Mouse (Mus musculus) 3T3-L1 (cell line): ENCODE data around the gene Fkbp5.
A peak's percentile ranks its signal among the peaks of the same experiment; 100 is the strongest.
"Not testable (repeated sequence)": the region's sequence is repeated elsewhere in the genome, so short reads cannot be mapped to it uniquely, and the experiment has no call there.

Experiments used
- DNase-seq: peaks from one replicate; pipeline ENCODE4 v3.0.0-alpha.2; 2015; ENCODE audit warnings: low read depth, low spot score

Gene Fkbp5

DNA sequence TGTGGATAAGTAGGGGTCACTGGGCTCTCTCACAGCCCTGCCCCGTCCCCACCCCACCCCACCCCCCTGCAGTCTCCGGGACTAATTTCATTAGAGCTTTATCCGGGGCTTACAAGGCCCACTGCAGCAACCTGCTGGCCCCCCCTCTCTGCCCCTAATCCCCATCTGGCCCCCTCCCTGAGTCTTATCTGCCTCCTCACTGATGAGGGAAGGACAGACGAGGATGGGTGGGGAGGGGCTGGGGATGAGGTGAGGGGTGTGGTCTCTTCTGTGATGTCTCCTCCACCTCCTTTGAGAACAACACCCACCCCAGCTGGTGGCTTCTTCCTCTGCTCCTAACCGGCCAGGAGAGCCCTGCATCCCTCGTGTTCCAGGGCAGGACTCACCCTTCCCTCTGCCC, 137.1 kb downstream of the Fkbp5 start:
- no peak for DNase-seq

DNA sequence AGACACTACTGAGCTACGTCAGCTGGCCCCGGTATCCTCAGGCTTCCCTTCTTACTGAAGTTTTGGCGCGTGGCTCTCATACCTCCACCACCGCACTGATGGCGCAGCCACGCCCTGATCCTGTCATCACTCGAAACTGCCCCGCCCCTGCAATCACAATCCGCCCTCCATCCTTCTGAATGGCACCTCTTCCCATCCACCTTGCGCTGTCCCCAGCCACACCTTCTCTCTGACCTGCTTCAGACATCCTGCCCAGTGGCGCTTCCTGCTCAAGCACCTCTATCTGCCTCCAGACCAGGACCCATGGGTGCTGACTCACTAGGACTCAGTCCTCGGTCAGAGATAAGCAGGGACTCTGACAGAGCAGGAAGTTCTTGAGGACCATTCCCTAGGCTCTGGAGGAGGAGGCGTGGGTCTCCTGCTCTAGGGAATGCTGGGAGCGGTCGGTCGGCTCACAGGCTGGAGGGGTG, 141.7 kb downstream of the Fkbp5 start:
- no peak for DNase-seq

DNA sequence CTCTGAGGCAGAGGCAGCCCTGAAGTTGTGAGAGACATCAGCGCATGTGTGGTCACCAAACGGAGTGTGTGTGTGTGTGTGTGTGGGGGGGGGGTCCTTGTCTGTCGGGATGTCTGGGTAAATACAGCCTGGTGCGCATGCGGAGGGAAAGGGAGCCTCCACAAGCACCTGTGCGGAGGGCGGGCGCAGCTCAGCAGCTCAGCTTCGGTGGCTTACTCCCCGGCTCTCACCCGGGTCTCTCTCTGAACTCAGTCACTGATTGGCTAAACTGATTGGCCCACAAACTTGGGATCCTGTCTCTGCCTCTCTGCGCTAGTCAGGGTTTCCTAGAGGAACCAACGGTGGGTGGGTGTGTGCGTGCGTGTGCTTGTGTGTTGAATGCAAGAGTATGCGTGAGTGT, 142.8 kb downstream of the Fkbp5 start:
- DNase-seq, result no peak

DNA sequence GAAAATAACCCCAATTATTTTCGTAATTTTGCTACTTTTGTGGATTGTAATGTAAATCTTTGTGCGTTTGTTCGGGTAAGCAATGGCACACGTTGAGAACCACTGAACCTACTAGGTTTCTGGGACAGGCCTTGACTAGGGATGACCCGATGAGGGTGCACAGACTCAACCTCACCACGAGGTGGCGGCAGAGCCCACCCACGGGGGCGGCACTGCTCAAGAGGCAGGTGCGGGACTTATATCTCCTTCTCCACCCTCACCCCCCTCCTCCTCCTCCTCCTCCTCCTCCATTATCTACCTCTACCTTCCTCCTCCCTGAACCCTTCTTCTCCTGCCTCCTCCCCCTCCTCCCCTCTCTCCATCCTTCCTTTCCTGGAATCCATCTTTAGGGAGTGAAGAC, 143.5 kb downstream of the Fkbp5 start:
- DNase-seq, result peak; percentile 72

DNA sequence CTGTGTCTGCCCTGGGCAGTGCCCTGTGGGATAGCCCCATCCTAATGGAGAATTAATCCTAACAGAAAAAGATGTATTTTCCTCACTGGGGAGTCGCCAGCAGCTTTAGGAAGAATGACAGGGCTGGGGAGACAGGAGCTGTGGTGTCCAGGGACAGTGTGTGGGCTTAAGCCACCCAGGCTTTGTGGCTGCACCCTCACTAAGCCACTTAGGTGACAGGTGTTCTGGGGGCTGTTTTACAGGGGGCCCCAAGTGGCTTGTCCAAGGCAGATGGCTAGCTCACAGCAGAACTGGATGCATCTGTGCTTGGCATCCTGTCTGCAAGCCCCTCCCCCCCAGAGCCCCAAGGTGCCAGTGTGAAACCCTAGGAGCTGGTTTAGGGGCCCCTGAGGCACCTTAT, 145.4 kb downstream of the Fkbp5 start:
- no peak for DNase-seq

DNA sequence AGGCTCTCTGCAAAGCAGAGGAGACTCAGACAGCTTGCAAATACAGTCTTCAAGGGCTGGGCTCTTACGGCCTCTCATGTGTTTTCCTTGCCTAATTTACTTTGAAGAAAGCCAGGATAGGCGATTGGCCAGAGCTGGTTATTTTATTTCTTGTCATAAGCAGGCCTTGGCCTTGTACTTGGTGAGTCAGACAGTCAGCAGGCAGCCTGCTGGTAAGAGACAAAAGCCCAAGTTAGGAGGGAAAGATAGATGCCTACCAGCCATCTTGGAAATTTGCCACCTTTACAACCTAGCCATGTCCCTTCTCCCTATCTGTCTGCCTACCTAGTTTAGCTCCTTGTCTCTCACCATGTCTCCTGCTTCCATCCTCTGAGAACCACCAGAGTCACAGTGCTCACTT, 146.0 kb downstream of the Fkbp5 start:
- peak; percentile 79 for DNase-seq

DNA sequence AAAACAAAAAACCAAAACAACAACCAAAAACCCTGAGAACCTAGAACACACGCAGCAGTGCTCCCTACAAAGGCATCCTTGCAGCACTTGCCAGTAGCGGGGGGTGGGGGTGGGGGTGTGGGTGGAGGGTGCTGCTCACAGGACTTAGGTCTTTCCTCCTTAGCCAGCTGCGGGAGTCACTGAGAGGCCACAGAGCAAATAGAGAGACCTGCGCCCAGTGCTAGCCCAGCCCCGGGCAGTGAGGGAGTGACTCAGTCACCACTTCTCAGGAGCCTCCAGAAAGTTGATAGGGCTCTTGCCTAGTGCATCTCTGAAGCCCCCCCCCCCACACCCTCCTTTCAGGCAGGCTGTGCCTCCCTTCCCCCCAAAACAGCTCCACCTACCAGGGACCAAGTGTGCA, 148.3 kb downstream of the Fkbp5 start:
- no peak for DNase-seq

DNA sequence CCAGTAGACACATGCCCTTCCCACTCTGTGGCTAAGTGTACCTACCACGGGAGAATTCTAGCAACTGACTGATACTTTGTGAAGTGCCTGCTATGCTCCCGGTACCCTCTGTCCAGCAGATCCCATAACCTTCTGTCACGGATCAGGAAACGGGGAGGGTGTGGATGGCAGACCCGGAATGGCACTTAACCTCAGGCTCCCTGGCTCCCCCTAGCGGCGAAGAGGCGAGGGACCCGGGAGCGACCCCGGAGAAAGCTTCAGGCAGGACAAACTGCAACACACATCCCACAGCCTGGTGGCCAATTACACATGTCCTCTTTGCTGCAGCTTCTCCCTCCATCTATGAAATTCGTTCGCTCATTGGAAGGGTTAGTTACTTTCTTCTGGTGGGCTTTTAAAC, 148.9 kb downstream of the Fkbp5 start:
- DNase-seq, result peak; percentile 75

DNA sequence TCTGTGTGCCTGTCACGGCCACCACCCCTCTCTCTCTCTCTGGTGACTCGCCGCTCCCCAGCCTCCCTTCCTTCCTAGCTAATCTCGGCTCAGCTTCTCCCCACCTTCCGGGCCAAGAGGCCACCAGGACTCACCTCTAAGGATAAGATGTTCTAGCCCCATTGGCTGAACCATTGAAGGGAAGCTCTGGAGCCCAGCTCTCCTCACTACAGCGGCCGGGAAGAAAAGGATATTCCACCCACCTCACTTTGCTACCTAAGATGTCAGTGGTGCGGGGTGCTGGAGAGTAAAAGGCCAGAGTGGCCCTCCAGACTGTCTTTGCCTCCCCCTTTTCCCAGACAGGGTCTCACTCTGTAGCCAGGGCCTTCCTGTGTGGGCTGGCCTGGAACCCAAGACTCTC, 152.2 kb downstream of the Fkbp5 start, which contains the start of gene Tulp1:
Tulp1 (minus strand) TSS at position 101 of the 400 bp plus-strand sequence.
- DNase-seq, result no peak

DNA sequence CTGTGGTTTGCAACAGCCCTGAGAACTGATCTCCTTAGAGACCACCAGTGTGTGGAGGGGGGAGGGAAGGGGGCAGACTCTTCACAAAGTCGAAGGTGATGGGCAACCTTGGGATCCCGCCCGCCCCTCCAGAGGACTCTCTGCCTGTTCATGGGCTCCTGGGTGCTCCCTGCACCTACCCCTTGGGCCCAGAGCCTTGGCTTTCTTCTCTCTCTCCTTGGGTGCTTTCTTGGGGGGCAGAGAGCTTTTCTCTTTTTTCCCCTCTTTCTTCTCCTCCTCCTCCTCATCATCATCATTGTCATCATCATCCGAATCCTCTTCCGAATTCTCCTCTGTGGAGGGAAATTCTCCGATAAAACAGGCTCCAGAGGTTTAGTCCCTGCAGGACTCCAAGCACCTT, 153.8 kb downstream of the Fkbp5 start:
- no peak for DNase-seq

DNA sequence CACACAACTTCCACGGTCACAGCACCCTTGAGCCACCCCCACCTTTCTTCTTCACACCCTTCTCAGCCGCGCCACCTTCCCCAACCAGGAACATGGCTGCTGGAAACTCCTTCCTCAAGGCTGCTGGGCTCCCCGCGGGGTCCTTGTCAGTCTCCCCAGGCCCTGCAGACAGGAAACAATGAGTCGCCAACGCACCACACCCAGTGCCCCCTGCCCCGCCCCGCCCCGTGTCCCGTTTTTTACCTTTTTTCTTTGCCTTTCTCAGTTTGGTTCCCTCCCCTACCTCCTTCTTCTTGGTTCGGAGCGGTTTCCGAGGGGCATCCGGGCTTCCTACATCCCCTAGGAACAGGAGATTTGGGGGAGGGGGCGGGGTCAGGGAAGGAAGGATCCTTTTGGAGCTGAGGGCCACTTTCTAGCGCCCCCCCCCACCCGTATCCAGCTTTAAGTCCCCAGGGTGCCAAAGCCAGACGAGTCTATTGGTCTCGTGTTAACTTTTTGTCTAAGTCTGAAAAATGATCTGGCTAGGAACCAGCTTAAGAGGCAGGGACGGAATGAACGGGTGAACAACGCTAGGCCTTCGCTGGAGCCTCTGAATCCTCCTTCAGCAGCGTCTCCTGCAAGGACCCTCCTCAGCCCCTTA, 154.6 kb downstream of the Fkbp5 start:
- no peak for DNase-seq

DNA sequence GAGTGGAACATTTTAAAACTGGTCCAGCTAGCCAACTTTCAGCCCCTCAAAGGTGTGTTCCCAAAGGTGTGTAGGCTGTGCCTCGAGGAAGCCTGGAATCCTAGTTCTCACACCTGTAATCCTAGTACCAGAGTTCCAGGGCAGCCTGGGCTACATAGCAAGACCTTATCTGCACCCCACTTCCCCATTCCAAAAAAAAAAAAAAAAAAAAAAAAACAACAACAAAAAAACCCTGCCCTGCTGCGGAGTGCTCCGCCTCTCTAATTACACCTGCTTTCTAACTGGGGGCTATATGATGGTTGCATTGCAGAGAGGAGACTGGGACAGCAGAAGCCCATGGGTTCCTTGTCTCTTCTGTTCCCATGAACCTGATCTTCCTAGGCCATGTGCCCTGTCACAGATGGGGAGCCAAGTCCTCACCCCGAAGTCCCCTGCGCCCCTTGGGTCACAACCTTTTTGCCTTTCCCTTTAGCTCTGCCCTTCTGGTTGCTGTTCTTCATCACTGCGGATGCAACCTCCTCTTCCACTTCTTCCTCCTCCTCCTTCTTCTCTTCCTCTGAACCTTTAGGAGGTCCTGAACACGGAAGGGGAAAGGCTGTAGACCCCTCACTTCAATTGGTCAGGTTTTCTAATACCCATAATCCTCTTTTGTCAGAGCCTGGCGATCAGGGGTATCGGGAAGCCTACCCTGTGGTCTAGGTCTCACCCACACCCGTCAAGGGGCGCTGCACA, 155.2 kb downstream of the Fkbp5 start:
- no peak for DNase-seq

DNA sequence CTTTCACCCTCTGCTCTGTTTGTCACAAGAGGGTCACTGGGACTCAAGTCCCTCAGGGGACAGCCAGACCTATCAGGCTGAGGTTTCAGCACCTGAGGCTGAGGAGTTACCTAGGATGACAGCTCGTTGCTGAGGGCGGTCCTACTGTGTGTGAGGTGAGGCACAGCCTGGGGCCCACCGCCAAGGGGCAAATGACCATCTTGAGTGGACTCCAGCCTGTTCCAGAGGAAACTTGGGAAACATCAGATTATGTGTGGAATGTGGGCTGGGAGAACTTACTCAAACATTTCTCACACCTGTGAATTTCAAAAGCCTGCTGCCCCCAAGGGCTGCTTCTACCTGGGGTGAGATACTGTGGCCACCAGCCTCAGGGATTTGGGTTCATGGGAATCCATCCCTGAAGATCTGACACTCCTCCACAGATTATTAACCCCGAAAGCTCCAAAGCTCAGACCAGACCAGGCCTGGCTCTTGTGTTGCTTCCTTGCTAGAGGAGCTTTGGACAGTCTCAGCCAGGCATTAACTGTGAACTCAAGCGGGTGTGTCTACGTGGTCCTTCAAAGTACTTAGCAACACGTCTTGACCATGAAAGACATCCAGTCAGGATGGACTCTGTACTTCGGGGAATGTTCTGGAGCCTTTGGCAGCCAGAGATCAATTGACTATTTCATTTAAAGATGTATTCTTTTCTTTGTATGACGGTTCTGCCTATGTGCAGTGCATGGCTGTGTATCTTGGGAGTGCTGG, 156.6 kb downstream of the Fkbp5 start:
- no peak for DNase-seq

DNA sequence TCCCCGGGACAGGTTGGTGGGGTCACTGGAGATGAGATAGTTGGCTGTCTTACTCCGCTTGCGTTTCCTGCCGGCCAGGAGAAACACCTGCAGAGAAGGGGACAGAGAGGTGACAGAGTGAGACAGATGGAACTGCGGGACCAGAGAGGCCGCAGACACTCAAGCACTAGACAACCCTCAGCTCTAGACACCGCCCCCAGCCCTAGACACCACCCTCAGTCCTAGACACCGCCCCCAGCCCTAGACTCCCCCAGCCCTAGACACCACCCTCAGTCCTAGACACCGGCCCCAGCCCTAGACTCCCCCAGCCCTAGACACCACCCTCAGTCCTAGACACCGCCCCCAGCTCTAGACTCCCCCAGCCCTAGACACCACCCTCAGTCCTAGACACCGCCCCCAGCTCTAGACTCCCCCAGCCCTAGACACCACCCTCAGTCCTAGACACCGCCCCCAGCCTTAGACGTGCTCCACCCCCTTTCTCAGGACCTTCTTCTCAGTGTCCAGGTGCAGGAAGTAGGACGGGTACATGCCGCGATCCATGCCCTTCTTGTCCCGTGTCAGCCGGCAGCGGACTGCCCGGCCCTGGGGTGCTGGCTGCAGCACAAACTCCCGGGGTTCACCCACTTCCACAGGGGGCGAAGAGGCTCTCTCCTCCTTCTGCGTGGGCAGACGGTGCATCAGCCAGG, 158.6 kb downstream of the Fkbp5 start:
- not testable (repeated sequence) for DNase-seq

DNA sequence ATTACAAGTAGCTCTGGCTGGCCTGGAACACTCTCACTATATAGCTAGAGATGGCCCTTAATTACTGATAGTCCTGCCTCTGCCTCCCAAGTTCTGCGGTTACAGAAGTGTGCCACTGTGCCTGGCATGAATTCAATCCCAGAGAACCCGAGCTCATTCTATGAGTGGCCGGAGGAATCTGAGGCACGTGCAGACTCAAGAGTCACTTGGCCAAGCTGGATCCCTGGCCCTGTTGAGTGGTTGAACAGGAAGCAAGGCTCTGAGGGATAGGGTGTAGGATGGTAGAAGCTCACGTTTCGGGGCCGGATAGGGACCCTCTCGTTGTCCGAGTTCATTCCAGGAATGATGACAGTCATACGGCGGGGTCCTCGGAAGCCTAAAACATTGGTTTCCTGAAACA, 161.5 kb downstream of the Fkbp5 start:
- DNase-seq, result no peak

DNA sequence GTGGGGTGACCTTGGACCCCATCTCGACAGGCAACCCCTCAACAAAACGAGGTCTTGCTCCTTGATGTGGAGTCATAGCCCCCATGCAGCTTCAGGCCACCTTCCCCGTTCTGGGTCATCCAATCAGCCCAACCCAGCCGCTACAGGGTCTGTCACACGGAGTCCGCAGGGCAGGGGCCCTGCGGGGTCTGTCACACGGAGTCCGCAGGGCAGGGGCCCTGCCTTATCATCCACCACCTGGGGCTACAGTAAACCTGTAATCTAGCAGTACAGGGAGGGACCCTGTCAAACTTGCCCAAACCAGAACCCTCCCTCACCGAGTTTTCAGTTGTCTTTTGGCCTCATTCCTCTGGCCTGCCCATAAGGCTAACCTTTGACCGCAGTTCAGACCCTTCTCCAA, 165.3 kb downstream of the Fkbp5 start:
- DNase-seq, result no peak

DNA sequence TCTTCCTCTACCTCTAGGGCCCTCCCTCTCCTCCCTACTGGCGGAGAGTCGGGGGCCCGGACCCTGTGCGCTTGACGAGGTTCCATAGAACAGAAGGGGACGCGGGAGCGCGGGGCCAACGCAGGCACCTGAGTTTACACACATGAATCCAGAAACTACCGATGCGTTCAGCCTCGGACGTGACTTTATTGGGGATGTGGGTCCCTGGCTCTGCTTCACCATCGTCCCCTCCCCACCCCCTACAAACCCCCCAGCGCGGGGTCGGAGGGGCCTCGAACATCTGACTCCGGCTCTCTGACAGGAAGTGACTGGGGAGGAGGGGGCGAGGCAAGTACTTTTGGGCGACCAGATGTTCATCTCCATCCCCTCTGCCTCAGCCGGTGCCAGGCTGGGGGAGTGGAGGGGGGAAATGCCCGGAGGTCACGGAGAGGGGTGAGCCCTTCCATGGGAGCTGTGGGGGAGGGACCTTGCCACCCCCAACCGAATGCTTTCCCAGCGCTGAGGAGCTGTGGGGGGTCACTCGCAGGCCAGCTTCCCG, 165.9 kb downstream of the Fkbp5 start:
- no peak for DNase-seq

DNA sequence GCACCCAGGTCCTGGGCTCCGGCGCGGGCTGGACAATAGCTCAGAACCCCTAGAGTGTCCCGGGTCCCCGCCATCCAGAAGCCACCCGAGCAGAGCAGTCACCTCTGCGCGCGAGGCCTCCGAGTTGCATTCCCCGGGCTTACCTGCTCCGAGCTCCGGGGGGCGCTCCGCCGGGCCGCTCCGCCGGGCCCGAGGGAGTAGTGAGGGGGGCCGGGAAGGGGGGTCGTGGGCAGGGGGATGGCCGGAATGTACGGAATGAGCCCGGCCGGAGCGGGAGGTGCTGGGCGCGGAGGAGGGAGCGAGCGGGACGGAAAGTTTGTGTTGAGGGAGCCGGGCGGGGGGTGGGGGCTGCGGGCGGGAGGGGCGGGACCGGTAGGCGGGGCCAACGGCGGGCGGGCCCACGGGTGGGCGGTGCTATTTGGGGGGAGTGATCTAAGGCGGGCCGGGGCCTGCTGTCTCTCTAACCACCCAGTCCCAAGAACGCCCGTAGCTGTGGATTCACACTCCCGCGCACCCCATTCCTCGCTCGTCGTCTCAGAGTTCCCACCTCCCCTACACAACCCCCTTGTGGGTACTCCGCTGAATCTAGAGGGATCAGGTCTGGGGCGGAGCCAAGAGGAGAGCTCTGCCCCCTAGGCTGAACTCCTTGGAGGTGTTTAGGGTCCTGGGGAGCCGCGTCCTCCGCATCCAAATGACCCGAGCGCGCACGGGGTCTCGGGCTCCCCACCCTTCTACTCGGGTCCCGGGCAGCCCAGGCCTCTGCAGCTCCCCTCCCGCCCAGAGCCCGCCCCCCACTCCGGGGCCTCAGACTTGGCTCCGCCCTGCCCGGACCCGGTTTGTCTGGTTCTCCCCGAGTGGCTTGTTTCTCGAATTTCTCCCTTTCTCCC, 166.6 kb downstream of the Fkbp5 start, which contains the start of gene Tead3:
Tead3 (minus strand) TSS at position 352 of the 887 bp plus-strand sequence.
- DNase-seq, result peak; percentile 75

DNA sequence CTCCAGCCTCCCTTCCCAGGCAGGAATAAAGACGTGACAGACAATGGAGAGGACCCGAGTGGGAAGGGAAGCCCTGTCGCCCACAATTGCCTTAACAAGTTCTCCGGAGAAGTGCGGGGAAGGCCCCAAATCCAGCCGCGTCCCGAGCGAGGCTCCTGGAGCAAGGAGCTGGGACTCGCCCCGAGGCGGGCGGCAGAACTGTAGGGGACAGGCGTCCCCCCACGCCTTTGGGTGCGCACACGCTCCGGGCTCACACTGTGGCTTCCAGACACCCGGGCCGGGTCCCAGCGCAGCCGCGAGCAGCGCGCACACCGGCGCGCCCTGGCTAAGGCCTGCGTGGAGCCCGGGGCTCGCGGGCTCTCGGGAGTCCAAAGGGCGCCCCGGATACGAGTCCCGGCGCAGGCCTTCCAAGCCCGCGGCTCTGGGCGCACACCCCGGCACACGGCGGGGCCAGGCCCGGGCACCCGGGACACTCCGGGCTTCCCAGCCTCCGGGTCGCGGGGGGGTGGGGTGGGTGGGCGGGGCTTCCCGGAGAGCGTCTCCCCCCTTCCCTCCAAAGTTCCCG, 167.3 kb downstream of the Fkbp5 start:
- DNase-seq, result peak; percentile 43

DNA sequence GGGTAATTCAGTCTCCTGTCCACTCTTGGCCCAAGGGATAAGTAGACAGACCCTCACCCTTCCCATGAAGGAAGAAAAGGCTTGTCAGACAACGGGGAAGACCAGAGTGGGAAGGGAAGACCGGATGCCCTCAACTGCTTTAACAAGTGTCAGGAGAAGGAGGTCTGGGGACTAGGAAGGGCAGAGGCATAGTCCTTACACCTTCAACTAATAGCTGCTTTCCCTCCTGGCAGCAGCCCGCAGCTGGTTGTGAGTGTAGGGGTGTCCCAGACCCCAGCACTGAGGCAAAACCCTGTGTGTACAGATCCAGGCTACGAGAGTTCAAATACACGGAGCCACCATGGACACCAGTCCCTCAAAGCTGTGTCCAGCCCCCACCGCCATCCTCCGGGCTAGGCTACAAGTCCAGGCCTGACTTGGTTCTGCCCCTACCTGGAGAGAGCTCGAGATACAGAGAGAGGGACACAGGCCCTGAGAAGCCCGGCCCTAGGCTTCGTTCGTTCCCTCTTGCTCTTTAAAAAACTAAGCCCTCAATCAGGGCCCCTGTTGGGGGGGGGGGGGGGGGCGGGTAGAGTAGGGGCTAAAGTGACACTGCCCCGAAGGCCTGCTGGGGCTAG, 168.0 kb downstream of the Fkbp5 start:
- DNase-seq, result peak; percentile 50
